Mouse (Mus musculus): ENCODE results near the gene Amacr.

The Amacr gene

GRCm38 (mm10) chr15:10991566-10991965 is 10.0 kb downstream of the Amacr start:
- DNase-seq = no peak

- DNase-seq = no peak
Observed at GRCm38 (mm10) chr15:10999832-11000231, 18.3 kb downstream of the Amacr start.

- no peak for DNase-seq
Observed at GRCm38 (mm10) chr15:11000421-11000820, 18.9 kb downstream of the Amacr start, which contains the start of gene Slc45a2. TSS of gene Slc45a2 (plus strand) at chr15:11000721.

- DNase-seq = no peak
Observed at GRCm38 (mm10) chr15:11003791-11004190, 22.2 kb downstream of the Amacr start.

- DNase-seq = no peak
Observed at GRCm38 (mm10) chr15:11004646-11005045, 23.1 kb downstream of the Amacr start.

DNA sequence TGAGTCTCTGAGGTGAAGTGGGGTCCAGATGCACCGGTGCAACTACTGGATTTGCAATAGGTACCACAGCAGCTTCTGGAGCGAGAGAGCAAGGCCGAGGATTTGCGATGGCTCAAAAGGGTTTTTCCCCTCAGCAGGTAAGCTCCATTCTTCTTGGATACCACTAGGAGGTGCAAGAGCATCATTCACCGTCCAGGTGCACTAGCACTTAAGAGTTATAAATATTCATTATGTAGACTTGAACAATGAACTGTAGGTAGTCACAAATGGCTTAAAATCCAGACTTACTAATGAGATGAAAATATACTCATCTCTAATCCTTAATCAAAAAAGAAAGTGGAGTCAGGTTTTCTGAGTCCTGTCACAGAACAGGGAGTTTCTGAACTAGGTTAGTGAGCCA is 27.2 kb downstream of the Amacr start:
- no peak for DNase-seq

GRCm38 (mm10) chr15:11010976-11011548 is 29.5 kb downstream of the Amacr start:
- no peak for DNase-seq

- no peak for DNase-seq
Observed at GRCm38 (mm10) chr15:11014931-11015330, 33.4 kb downstream of the Amacr start.

DNA sequence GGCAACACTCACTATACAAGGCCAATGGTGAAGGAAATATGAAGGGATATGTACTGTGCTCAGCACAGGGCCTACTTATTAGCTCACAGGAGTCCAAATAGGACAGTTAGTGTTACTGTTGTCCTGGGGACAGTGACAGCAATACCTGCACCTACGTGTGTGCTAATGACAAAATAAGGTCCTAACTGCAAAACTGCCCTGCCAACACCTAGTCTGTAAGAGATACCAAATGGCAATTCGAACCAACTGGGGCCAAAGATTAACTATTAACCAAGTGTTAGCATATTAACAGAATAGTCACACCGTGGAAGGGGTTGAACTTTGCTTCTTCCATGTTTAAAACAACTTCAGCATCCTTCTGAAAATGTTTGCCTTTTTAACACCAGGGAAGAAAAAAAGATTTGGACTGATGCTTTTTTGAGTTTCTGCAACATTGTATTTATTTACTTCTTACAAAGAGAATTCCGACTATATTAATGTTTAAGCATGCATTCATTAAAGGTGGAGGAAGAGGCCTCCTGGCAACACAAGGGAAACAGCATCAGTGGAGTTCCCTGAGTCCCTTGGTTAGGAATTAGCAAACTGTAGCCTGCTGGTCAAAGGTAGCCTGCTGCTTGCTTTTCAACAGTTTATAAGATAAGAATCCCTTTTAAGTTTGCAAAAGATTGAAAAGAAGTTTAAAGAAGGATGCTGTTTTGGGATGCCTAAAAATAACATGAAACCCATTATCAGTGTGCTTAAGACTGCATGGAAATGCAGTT is 45.4 kb downstream of the Amacr start:
- DNase-seq = no peak

GRCm38 (mm10) chr15:11030188-11030587 is 48.6 kb downstream of the Amacr start:
- no peak for DNase-seq

DNA sequence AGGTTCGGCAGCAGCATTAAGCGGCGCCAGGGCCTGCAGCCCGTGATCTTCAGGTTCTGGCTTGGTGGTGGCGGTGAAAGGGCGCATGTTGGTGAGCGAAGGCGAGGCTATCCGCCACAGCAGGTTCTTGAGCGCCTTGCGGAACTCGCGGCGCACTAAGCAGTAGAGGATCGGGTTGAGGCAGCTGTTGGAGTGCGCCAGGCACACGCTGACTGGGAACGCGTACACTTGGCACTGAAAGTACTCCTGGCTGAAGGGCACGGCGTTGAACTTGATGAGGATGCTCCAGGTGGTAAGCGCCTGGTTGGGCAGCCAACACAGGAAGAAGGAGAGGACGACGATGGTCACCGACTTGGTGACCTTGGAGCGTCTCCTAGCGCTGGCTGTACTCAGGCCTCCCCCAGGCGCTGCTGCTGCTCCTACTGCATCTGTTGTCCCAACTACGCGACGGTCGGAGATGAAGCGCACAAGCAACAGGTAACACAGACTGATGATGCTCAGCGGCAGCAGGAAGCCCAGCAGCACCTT is 54.5 kb downstream of the Amacr start:
- DNase-seq = no peak

- DNase-seq = no peak
Observed at GRCm38 (mm10) chr15:11036535-11037375, 55.2 kb downstream of the Amacr start.

DNA sequence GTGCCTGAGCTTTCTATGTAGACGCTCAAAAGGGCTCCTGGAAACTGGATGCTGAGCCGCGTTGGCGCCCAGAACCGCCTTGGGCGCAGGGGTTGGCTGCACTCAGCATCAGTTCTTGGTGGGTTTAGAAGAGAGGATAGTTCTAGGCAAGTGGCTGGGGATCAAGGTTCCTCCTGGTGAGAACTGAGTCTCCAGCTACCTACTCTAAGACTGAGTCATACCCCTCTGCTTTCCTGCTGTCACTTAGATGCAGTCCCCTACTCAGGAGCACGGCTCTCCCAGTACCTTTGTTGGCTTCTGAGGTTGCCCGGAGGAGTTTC is 55.8 kb downstream of the Amacr start:
- DNase-seq = no peak

DNA sequence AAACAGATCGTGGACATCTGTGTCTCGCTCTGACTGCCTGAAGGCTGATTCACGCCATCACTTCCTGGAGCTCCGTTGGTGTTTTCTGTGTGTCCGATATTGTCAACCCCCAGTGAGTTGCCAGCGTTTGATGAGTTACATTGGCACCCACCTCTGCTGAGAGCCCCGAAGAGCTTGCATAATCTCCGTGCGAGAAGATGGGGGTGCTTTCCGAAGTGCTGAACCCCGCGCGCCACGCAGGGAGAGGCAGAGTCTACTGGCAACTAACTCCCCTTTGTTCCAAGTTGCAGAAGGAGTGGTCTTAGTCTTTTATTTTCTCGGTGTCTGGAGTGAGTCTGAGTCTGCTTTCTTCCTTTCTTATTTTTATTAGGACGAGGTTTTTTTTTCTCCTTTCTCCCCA is 56.2 kb downstream of the Amacr start, which contains the start of gene Rxfp3:
Gene Rxfp3 (minus strand): TSS at position 281 of the 400 bp plus-strand sequence.
- DNase-seq = no peak

GRCm38 (mm10) chr15:11038476-11038875 is 56.9 kb downstream of the Amacr start:
- no peak for DNase-seq

DNA sequence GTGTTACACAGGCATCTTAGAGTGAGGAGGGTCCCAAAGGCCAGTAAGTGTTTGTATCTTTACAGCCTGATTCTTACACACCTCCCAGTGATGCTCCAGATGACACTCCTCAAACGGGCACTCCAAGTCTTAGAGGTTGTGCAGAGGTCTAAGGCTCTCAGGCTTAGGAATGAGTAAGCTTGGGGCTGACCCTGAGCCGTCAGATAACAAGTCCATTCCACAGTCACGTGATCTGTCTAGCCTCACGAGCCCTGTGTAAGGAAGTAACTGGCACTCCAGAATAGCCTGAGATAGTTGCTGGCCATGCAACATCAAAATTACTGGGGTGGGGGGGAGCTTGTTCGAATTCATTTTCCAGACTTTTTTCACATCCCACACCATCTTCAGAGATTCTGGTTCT is 58.5 kb downstream of the Amacr start:
- no peak for DNase-seq

GRCm38 (mm10) chr15:11041229-11041628 is 59.7 kb downstream of the Amacr start:
- no peak for DNase-seq

GRCm38 (mm10) chr15:11042828-11043227 is 61.3 kb downstream of the Amacr start:
- DNase-seq = no peak
